Mouse (Mus musculus) megakaryocyte, embryonic 14.5 days (primary cell): ENCODE data around the gene Gba2. TPM values are rescaled to one million over a fixed set of nuclear protein-coding genes. Genes with fewer than 3 reads are reported as not detected.
A peak's percentile ranks its signal among the peaks of the same experiment; 100 is the strongest.

Experiments
- H3K27me3 ChIP-seq: replicated peaks from 2 replicates; pipeline ENCODE3; 2012; ENCODE audit warnings: inconsistent platforms
- H3K36me3 ChIP-seq: replicated peaks from 2 replicates; pipeline ENCODE3; 2012; ENCODE audit warnings: low read length, inconsistent platforms, mixed read lengths
- H3K4me1 ChIP-seq: 2 replicates; pipeline ENCODE4 v1.6.1; 2012; ENCODE audit warnings: inconsistent platforms
- H3K4me3 ChIP-seq: replicated peaks from 2 replicates; pipeline ENCODE3; 2012; ENCODE audit warnings: moderate library complexity, mild to moderate bottlenecking, inconsistent platforms
- H3K9me3 ChIP-seq: 2 replicates; pipeline ENCODE4 v1.6.1; 2012; ENCODE audit warnings: inconsistent platforms
- FLI1 ChIP-seq: IDR thresholded peaks from 2 replicates; pipeline ENCODE4 v1.6.1; 2012; ENCODE audit warnings: low read length, inconsistent platforms, mixed read lengths
- GATA1 ChIP-seq: IDR thresholded peaks from 3 replicates; pipeline ENCODE4 v1.6.1; 2012; ENCODE audit warnings: mixed read lengths, low read length, inconsistent platforms, borderline replicate concordance
- polyA plus RNA-seq: library from polyadenylated mRNA; stranded (reverse); fragments of >175 nt; gene quantifications from 2 replicates; pipeline ENCODE4 v1.2.3, GENCODE M21; 2012; ENCODE audit warnings: low replicate concordance; ENCODE audit not compliant: insufficient read depth

The Gba2 gene
- polyA plus RNA-seq, 1 experiment: 9.1 TPM

DNA sequence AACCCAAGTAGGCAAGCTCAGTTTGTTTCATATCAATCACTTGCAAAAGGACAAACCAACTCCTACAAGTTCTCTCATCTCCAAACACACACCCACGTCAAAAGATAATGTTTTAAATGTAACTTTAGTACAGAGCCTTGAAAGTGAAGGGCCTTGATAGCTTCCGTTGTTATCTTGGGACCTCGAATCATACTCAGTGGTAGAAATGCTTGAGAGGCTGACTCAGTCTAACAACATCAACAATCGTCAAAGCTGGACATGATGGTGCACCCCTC lies 15.1 kb downstream of the Gba2 start:
- Histone ChIP-seq H3K27me3 (no peaks in the 10 kb centered on the region), H3K9me3 (no peaks in the 10 kb centered on the region), H3K4me1 (peaks cover 38% of the 10 kb centered on the region), H3K4me3 (peak overlapping the region; percentile 99), H3K36me3 (peaks cover 67% of the 10 kb centered on the region)
- TF ChIP-seq FLI1: no peak
- no peak for TF ChIP-seq GATA1

- peaks cover 44% of the 10 kb centered on the region for H3K4me1 ChIP-seq
- TF ChIP-seq FLI1: no peak
- TF ChIP-seq GATA1: no peak
- H3K4me3 ChIP-seq: peak overlapping the region; percentile 99
- H3K9me3 ChIP-seq: no peaks in the 10 kb centered on the region
- no peaks in the 10 kb centered on the region for H3K27me3 ChIP-seq
- peaks cover 66% of the 10 kb centered on the region for H3K36me3 ChIP-seq
Measured at GRCm38 (mm10) chr4:43562769-43563600, 15.7 kb downstream of the Gba2 start.

DNA sequence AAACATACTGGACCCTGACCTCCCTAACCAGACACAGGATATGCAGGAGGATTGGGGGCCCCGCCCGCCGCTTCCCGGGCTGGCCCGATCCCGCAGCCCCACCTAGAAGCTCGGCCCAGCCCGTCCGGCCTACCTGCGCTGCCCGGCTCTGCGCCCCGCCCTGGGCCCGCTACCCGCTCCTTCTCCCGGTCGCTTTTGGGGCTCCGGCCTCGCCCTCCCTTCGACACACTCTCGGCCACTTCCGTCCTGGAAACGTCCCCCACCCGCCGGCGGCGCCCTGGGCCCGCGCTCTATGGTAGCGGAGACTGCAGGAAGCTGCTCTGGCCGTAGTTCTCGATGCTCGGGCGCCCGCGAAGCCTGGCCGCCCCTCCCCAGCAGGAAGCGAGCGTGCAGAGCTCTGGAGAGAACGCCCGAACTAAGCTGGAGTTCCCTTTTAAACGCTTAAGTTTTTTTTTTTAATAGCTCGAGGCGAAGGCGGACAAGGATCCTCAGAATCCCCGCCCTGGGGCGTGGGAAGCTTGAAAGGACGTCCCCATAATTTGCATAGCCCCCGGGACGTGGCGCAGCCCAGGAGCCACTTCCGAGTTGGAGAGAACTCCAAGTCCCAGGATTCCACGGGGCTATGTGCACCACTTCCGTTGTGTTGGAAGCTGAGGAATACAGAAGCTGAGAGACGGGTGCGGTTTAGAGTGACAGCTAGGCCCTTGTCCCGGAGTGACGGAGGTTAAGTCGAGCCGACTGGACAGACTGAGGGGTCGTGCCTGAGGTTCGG lies 16.5 kb downstream of the Gba2 start, which contains the start of the genes Creb3 and Tln1:
Gene Creb3, plus strand, starts transcription at position 336 of the 772 bp plus-strand sequence.
Gene Tln1, minus strand, starts transcription at position 695 of the 772 bp plus-strand sequence.
- Histone ChIP-seq H3K4me3 (peak within 1 kb of the TSS; percentile 99), H3K27me3 (no peaks in the 10 kb centered on the region), H3K9me3 (no peaks in the 10 kb centered on the region), H3K4me1 (peaks cover 52% of the 10 kb centered on the region), H3K36me3 (peaks cover 66% of the 10 kb centered on the region)
- TF ChIP-seq FLI1: 0 out of 2 replicates have a peak, but pooled peaks have one; percentile 7
- TF ChIP-seq GATA1: no peak

GRCm38 (mm10) chr4:43561436-43561996 lies 17.2 kb downstream of the Gba2 start:
- TF ChIP-seq FLI1 (no peak), GATA1 (no peak)
- Histone ChIP-seq H3K4me3 (peak overlapping the region; percentile 99), H3K36me3 (peaks cover 66% of the 10 kb centered on the region), H3K9me3 (no peaks in the 10 kb centered on the region), H3K27me3 (no peaks in the 10 kb centered on the region), H3K4me1 (peaks cover 59% of the 10 kb centered on the region)

DNA sequence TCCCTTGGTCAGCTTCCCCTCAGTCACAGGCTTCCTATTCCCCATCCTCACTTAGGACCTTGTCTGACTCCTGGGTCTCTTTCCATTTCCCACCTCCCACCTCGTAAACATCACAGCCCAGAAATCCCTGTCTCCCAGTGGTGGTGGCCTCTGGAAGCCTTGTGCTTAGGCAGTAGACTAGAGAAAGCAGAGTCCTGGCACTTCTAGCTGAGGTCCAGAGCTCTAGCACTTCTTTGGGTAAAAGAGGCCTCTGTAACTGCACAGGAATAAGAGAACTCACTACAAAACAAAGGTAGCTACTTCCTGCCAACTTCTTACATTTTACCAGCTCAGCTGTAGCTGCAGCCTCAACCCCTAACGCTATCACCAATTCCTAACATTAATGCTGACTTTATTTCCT lies 17.7 kb downstream of the Gba2 start:
- TF ChIP-seq FLI1 (no peak), GATA1 (no peak)
- no peaks in the 10 kb centered on the region for H3K27me3 ChIP-seq
- no peaks in the 10 kb centered on the region for H3K9me3 ChIP-seq
- H3K4me3 ChIP-seq: peak overlapping the region; percentile 99
- H3K4me1 ChIP-seq: peaks cover 64% of the 10 kb centered on the region
- H3K36me3 ChIP-seq: peaks cover 66% of the 10 kb centered on the region

- H3K9me3 ChIP-seq: no peaks in the 10 kb centered on the region
- peak overlapping the region; percentile 99 for H3K4me3 ChIP-seq
Measured at GRCm38 (mm10) chr4:43560243-43560611, 18.4 kb downstream of the Gba2 start.

DNA sequence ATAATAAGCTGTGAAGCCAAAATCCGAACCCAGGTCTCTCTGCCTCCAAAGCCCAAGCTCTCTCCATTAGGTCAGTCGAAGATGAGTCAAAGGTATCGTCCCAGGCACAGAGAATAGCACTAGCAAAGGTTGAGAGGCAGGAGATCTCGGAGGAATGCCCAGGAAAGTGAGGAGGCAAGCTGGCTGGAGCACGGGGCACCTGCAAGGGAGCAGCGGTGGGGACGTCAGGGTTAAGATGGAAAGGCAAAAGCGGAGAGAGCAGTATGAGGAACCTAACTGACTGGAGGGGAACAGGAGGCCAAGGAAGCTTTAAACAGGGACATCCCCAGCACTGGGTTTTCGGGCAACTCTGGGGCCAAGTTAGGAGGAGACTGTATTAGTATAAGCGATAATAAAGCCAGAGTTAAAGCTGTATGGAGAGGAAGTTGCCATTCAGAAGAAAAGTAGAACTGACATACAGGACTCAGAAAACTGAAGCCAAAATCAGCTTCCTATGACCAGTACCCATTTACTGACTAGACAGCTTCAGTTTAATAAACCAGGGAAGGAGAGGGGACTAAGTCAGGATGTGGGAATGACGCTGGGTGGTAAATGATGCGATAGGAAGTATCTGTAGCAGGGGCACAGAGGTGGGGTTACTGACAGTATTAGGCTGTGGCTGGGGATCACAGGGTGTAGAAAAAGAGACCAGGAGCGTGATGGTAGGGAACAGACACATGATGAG lies 19.0 kb downstream of the Gba2 start:
- Histone ChIP-seq H3K4me3 (peak overlapping the region; percentile 99), H3K4me1 (peaks cover 77% of the 10 kb centered on the region), H3K36me3 (peaks cover 66% of the 10 kb centered on the region), H3K9me3 (no peaks in the 10 kb centered on the region), H3K27me3 (no peaks in the 10 kb centered on the region)
- TF ChIP-seq GATA1: no peak
- TF ChIP-seq FLI1: no peak

More at GRCm38 (mm10) chr4:43560243-43560611, 18.4 kb downstream of the Gba2 start:
- TF ChIP-seq GATA1 (no peak), FLI1 (no peak)
- H3K4me1 ChIP-seq: peaks cover 71% of the 10 kb centered on the region
- peaks cover 66% of the 10 kb centered on the region for H3K36me3 ChIP-seq
- no peaks in the 10 kb centered on the region for H3K27me3 ChIP-seq

DNA sequence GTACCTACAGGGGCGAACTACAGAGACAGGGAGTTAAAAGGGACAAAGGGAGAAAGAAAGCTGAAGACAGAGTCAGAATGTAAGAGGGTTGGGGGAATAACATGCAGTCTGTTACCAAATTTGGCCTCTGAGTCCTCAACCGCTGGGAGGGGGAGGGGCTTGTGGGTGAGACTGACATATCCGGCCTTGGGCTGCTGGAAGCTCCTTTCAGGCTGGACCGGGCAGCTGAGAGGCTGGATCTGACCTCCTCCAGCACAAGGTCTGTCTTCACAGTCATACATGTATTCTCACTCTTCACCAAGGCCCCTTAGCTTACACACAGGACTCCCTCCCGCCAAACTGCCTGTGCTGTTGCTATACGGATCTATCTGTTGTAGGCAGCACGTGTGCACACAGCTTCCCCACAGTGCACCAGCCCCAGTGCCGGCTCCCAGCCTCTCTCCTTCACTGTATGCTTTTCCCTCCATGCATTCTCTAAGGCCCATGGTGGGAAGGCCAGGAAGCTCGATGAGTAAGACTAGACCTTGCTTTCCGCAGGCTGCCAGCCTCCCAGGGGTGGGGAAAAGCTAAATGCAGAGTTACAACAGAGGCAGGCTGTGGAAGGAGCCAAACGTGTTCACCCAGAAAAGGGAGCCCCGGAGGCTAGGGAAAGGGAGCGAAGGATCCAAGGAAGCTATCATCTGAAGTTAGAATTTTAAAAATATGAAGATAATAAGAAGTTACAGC lies 19.9 kb downstream of the Gba2 start:
- peaks cover 80% of the 10 kb centered on the region for H3K4me1 ChIP-seq
- H3K27me3 ChIP-seq: no peaks in the 10 kb centered on the region
- H3K4me3 ChIP-seq: peak overlapping the region; percentile 99
- peaks cover 66% of the 10 kb centered on the region for H3K36me3 ChIP-seq
- TF ChIP-seq GATA1 (no peak), FLI1 (no peak)
- H3K9me3 ChIP-seq: no peaks in the 10 kb centered on the region

DNA sequence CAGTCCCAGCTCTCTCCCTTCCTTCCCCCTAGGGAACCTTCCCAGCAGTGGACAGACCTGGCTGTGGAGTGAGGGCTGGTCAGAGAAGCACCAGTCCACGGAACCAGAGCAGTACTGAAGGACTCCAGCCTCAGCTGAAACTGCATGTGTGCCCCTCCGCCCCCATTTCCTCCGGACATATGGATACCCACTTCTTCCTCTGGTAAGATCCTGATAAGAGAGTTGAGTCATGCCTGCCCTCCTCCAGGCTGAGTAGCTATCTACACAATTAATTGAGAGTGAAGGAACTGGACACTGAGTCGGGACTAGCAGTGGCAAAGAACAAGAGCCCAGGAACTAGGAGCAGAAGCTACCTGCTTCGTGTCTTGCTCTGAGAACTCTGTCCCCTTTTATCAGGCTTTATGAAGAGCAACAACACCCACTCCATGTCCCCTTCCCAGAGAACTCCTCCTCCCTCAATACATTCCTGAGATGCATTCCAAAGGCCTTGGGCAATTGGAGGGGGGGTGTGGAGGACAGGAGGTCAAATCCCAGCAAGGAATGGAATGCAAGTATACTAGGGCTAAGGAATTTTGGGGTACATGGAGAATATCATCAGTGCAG lies 20.5 kb downstream of the Gba2 start:
- H3K9me3 ChIP-seq: no peaks in the 10 kb centered on the region
- peak overlapping the region; percentile 99 for H3K4me3 ChIP-seq
- TF ChIP-seq FLI1 (peak; percentile 62; the same call in 1 of the 2 replicates), GATA1 (peak; percentile 51; the same call in 1 of the 3 replicates)
- peaks cover 80% of the 10 kb centered on the region for H3K4me1 ChIP-seq
- peaks cover 67% of the 10 kb centered on the region for H3K36me3 ChIP-seq
- no peaks in the 10 kb centered on the region for H3K27me3 ChIP-seq
